Mouse (Mus musculus): ENCODE data around the gene Lcmt1.

Gene Lcmt1

GRCm38 (mm10) chr7:123453066-123453465 lies 83.5 kb downstream of the Lcmt1 start:
- DNase-seq (ENCODE audit: low read depth, low spot score): no peak

GRCm38 (mm10) chr7:123455088-123455487 lies 85.5 kb downstream of the Lcmt1 start:
- no peak for DNase-seq (ENCODE audit: low read depth, low spot score)

- no peak for DNase-seq (ENCODE audit: low read depth, low spot score)
Measured at GRCm38 (mm10) chr7:123458309-123458708, 88.7 kb downstream of the Lcmt1 start.

GRCm38 (mm10) chr7:123459247-123459646 lies 89.7 kb downstream of the Lcmt1 start:
- DNase-seq (ENCODE audit: low read depth, low spot score): no peak

- no peak for DNase-seq (ENCODE audit: low read depth, low spot score)
Measured at GRCm38 (mm10) chr7:123461316-123461715, 91.7 kb downstream of the Lcmt1 start.

- peak; percentile 30 for DNase-seq (ENCODE audit: low read depth, low spot score)
Measured at GRCm38 (mm10) chr7:123462070-123462501, 92.5 kb downstream of the Lcmt1 start, which contains the start of gene Aqp8. TSS of gene Aqp8 (plus strand) at chr7:123462291.

- no peak for DNase-seq (ENCODE audit: low read depth, low spot score)
Measured at GRCm38 (mm10) chr7:123463569-123463968, 94.0 kb downstream of the Lcmt1 start.

- peak; percentile 76 for DNase-seq (ENCODE audit: low read depth, low spot score)
Measured at GRCm38 (mm10) chr7:123465692-123466387, 96.3 kb downstream of the Lcmt1 start.

GRCm38 (mm10) chr7:123467961-123468360 lies 98.4 kb downstream of the Lcmt1 start:
- no peak for DNase-seq (ENCODE audit: low read depth, low spot score)
